Mouse (Mus musculus) gastrocnemius, postnatal 10 days (tissue): ENCODE results near the gene Slc39a12. TPM values are rescaled to one million over a fixed set of nuclear protein-coding genes. Genes with fewer than 3 reads are reported as not detected.

ENCODE experiments used
- total RNA-seq, 2 experiments: library from RNA; stranded (reverse); gene quantifications; 2 replicates each; pipeline ENCODE4 v1.2.3; 2021

Gene Slc39a12
- total RNA-seq, 2 experiments from 2014 or later, result 0.70 to 0.75 TPM

Other genes with a start within 250 kb of the Slc39a12 start
- gene Tmem236, start 213.8 kb upstream of the Slc39a12 start, total RNA-seq, result under 1 TPM; 0.31 to 0.59 TPM
- gene Mrc1, start 158.9 kb upstream of the Slc39a12 start, total RNA-seq, result 10 to 100 TPM; 34.4 to 36.6 TPM
- gene Cacnb2, start 214.8 kb downstream of the Slc39a12 start, total RNA-seq, result 1 to 10 TPM; 1.6 to 1.8 TPM